Comparison of ENCODE assay signal across 8 mouse cellular contexts in genomic region chr11:30885171-30885871, GRCm38 (mm10). TPM values are rescaled to one million over a fixed set of nuclear protein-coding genes. Genes with fewer than 3 reads are reported as not detected.
DNase-seq lines count a peak whose midpoint lies in the region; ATAC-seq and TF ChIP-seq lines count a peak whose summit lies in the region.

Gpr75 (plus strand) TSS chr11:30885358.
Asb3 (plus strand) TSS chr11:30885416.

- H3K27ac ChIP-seq in forebrain, embryonic 12.5 days = 0 out of 2 replicates have a peak within 1 kb of the TSS, but pooled peaks have one; percentile 16
- H3K27ac ChIP-seq in heart, embryonic 13.5 days (replicated peaks) = no peak within 1 kb of the TSS
- no peak within 1 kb of the TSS for H3K27ac ChIP-seq in kidney, postnatal 0 days
- no peak within 1 kb of the TSS for H3K27ac ChIP-seq in limb, embryonic 15.5 days
- H3K27ac ChIP-seq in midbrain, embryonic 15.5 days = peak within 1 kb of the TSS; percentile 88

- peak within 1 kb of the TSS; percentile 86 for H3K4me2 ChIP-seq in forebrain, embryonic 12.5 days
- H3K4me2 ChIP-seq in heart, embryonic 13.5 days = peak within 1 kb of the TSS; percentile 87
- H3K4me2 ChIP-seq in kidney, postnatal 0 days (ENCODE audit: low read length) = peak within 1 kb of the TSS; percentile 72
- H3K4me2 ChIP-seq in limb, embryonic 15.5 days = peak within 1 kb of the TSS; percentile 90
- H3K4me2 ChIP-seq in midbrain, embryonic 15.5 days = peak within 1 kb of the TSS; percentile 59

- no peaks in the 10 kb centered on the region for H3K36me3 ChIP-seq in forebrain, embryonic 12.5 days (replicated peaks)
- H3K36me3 ChIP-seq in heart, embryonic 13.5 days = peaks cover 8% of the 10 kb centered on the region
- H3K36me3 ChIP-seq in kidney, postnatal 0 days (ENCODE audit: insufficient read depth, low read length) = 0 out of 2 replicates have a peak, but pooled peaks cover 2% of the 10 kb centered on the region
- H3K36me3 ChIP-seq in limb, embryonic 15.5 days = no peaks in the 10 kb centered on the region
- no peaks in the 10 kb centered on the region; the same call in 1 of the 2 replicates for H3K36me3 ChIP-seq in midbrain, embryonic 15.5 days (replicated peaks)

- peak; percentile 94 for ATAC-seq in forebrain, embryonic 12.5 days (ENCODE audit: low FRiP score)
- ATAC-seq in heart, embryonic 13.5 days (ENCODE audit: extremely low read depth, insufficient number of reproducible peaks, low FRiP score, low TSS enrichment) = peak; percentile 54; the same call in 1 of the 2 replicates
- ATAC-seq in kidney, postnatal 0 days (replicated peaks; ENCODE audit: low FRiP score, low read depth) = peak; percentile 93
- ATAC-seq in limb, embryonic 15.5 days (ENCODE audit: insufficient number of reproducible peaks, low FRiP score, low TSS enrichment, low read depth) = peak; percentile 83
- peak; percentile 97 for ATAC-seq in midbrain, embryonic 15.5 days (replicated peaks)

- TF ChIP-seq CTCF in kidney, postnatal 0 days (IDR thresholded peaks at IDR 0.05; ENCODE audit: low read depth) = no peak

- peak; percentile 46 for DNase-seq in thymus, postnatal 4 days
- no peak for DNase-seq in thymus, postnatal 25 days
- peak; percentile 65 for DNase-seq in kidney, postnatal 0 days (ENCODE audit: low spot score)
- peak; percentile 47 for DNase-seq in telencephalon, adult 2 months (ENCODE audit: low read depth, low spot score)

- peak within 1 kb of the TSS; percentile 65 for H3K9ac ChIP-seq in forebrain, embryonic 12.5 days
- peak within 1 kb of the TSS; percentile 77 for H3K9ac ChIP-seq in heart, embryonic 13.5 days
- H3K9ac ChIP-seq in kidney, postnatal 0 days (ENCODE audit: low read depth, low read length) = peak within 1 kb of the TSS; percentile 50
- peak within 1 kb of the TSS; percentile 36 for H3K9ac ChIP-seq in limb, embryonic 15.5 days
- H3K9ac ChIP-seq in midbrain, embryonic 15.5 days = peak within 1 kb of the TSS; percentile 74

- peak within 1 kb of the TSS; percentile 54 for H3K4me3 ChIP-seq in forebrain, embryonic 12.5 days (replicated peaks)
- H3K4me3 ChIP-seq in heart, embryonic 13.5 days = peak within 1 kb of the TSS; percentile 60
- H3K4me3 ChIP-seq in kidney, postnatal 0 days (replicated peaks; ENCODE audit: low read depth, low read length) = peak within 1 kb of the TSS; percentile 36
- peak within 1 kb of the TSS; percentile 46 for H3K4me3 ChIP-seq in limb, embryonic 15.5 days
- peak within 1 kb of the TSS; percentile 53 for H3K4me3 ChIP-seq in midbrain, embryonic 15.5 days

- 3% methylated on average over 40 of the region's 41 CpGs for WGBS in forebrain, embryonic 12.5 days
- 4% methylated on average over 40 of the region's 41 CpGs for WGBS in heart, embryonic 13.5 days
- 4% methylated on average over 41 of the region's 41 CpGs for WGBS in kidney, postnatal 0 days
- 5% methylated on average over 41 of the region's 41 CpGs for WGBS in limb, embryonic 15.5 days
- WGBS in midbrain, embryonic 15.5 days = 2% methylated on average over 40 of the region's 41 CpGs

- H3K27me3 ChIP-seq in forebrain, embryonic 12.5 days = no peaks in the 10 kb centered on the region
- peaks cover 8% of the 10 kb centered on the region; the same call in 1 of the 2 replicates for H3K27me3 ChIP-seq in heart, embryonic 13.5 days (replicated peaks)
- H3K27me3 ChIP-seq in kidney, postnatal 0 days (ENCODE audit: insufficient read depth, low read length) = no peaks in the 10 kb centered on the region
- H3K27me3 ChIP-seq in limb, embryonic 15.5 days = 0 out of 2 replicates have a peak, but pooled peaks cover 5% of the 10 kb centered on the region
- H3K27me3 ChIP-seq in midbrain, embryonic 15.5 days (replicated peaks) = no peaks in the 10 kb centered on the region

- no peaks in the 10 kb centered on the region for H3K9me3 ChIP-seq in forebrain, embryonic 12.5 days
- no peaks in the 10 kb centered on the region for H3K9me3 ChIP-seq in heart, embryonic 13.5 days
- H3K9me3 ChIP-seq in kidney, postnatal 0 days (replicated peaks; ENCODE audit: low read length) = no peaks in the 10 kb centered on the region
- H3K9me3 ChIP-seq in limb, embryonic 15.5 days = no peaks in the 10 kb centered on the region
- H3K9me3 ChIP-seq in midbrain, embryonic 15.5 days = no peaks in the 10 kb centered on the region

- H3K4me1 ChIP-seq in forebrain, embryonic 12.5 days = peaks cover 4% of the 10 kb centered on the region; the same call in 1 of the 2 replicates
- peaks cover 5% of the 10 kb centered on the region; the same call in 1 of the 2 replicates for H3K4me1 ChIP-seq in heart, embryonic 13.5 days
- H3K4me1 ChIP-seq in kidney, postnatal 0 days (replicated peaks; ENCODE audit: insufficient read depth, low read length) = 0 out of 2 replicates have a peak, but pooled peaks cover 4% of the 10 kb centered on the region
- peaks cover 8% of the 10 kb centered on the region; the same call in 1 of the 2 replicates for H3K4me1 ChIP-seq in limb, embryonic 15.5 days
- H3K4me1 ChIP-seq in midbrain, embryonic 15.5 days = no peaks in the 10 kb centered on the region

RNA-seq across cellular contexts. Expression of gene Gpr75, which starts in this region (rescaled TPM):
- 1.4 and 1.5 TPM in 2 replicates for polyA plus RNA-seq in forebrain, embryonic 12.5 days (2016; fragmentation: Nextera tagmentation; extraction: Ambion mirVana)
- polyA plus RNA-seq in heart, embryonic 13.5 days (2015; fragmentation: Nextera tagmentation; extraction: Ambion mirVana) = 0.04 and 0.06 TPM in 2 replicates
- 0.04 and 0.11 TPM in 2 replicates for polyA plus RNA-seq in kidney, postnatal 0 days (2015; fragmentation: Nextera tagmentation; extraction: Ambion mirVana)
- 0.19 and 0.27 TPM in 2 replicates for polyA plus RNA-seq in limb, embryonic 15.5 days (2015; fragmentation: Nextera tagmentation; extraction: Ambion mirVana)
- polyA plus RNA-seq in midbrain, embryonic 15.5 days (2015; fragmentation: Nextera tagmentation; extraction: Ambion mirVana) = 8.2 TPM in 2 replicates

RNA-seq across cellular contexts. Expression of gene Asb3, which starts in this region (rescaled TPM):
- polyA plus RNA-seq in forebrain, embryonic 12.5 days (2016; fragmentation: Nextera tagmentation; extraction: Ambion mirVana) = 34.2 and 34.7 TPM in 2 replicates
- polyA plus RNA-seq in heart, embryonic 13.5 days (2015; fragmentation: Nextera tagmentation; extraction: Ambion mirVana) = 18.7 and 20.5 TPM in 2 replicates
- 20.7 and 24.0 TPM in 2 replicates for polyA plus RNA-seq in kidney, postnatal 0 days (2015; fragmentation: Nextera tagmentation; extraction: Ambion mirVana)
- polyA plus RNA-seq in limb, embryonic 15.5 days (2015; fragmentation: Nextera tagmentation; extraction: Ambion mirVana) = 29.6 and 33.0 TPM in 2 replicates
- polyA plus RNA-seq in midbrain, embryonic 15.5 days (2015; fragmentation: Nextera tagmentation; extraction: Ambion mirVana) = 29.0 TPM in 2 replicates

Comparison
In these comparisons a context has a peak if more than half of its experiments do, and no peak if none do; other contexts are left out.
1. H3K27ac ChIP-seq: peak in forebrain, embryonic 12.5 days (single experiment) and midbrain, embryonic 15.5 days (single experiment); none in heart, embryonic 13.5 days (single experiment), kidney, postnatal 0 days (single experiment) and limb, embryonic 15.5 days (single experiment).
2. Peak in every context shown above with its lines, with median percentiles within 50 percentile points of each other: ATAC-seq, H3K4me2 ChIP-seq, H3K4me3 ChIP-seq and H3K9ac ChIP-seq.